Mouse (Mus musculus) liver, adult 2 months (tissue): ENCODE measurements at regions not wholly inside any gene's neighbourhood (a gene's known extent, or its start where the extent isn't known, plus 50 kb on each side); places are given as distances from the start of the nearest gene placed in this dataset.

Experiments used
- CTCF ChIP-seq: fragments of 200-500 bp; IDR thresholded peaks from 2 replicates; pipeline ENCODE4 v1.5.1; 2011; ENCODE audit warnings: low read depth, low read length, control low read depth
- POLR2A ChIP-seq: fragments of 200-500 bp; IDR thresholded peaks from 2 replicates; pipeline ENCODE4 v1.6.1; 2011; ENCODE audit warnings: low read length, control low read depth; ENCODE audit not compliant: insufficient read depth; ENCODE audit errors: extremely low read depth

DNA sequence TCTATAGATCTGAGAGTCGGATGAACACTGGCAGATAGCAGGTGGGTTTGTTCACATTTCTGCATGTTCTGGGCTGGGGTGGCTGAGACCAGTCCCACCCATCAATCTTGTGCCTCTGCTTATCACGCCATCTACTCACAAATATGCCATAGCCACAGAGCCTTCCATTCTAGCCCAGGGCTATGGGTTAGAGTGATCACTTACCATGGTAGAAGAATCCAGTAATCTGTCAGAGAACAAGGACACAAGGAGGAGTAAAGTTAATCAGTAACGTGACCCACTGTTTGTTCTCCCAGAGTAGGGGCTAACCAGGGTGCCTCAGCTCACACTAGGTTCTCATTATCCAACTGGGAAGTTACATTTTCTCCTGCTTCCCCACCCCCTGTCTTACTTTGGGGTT lies 52.1 kb upstream of the Cd93 start:
- no peak for TF ChIP-seq POLR2A
- no peak for TF ChIP-seq CTCF
